Mouse (Mus musculus) spleen, postnatal 0 days (tissue): ENCODE results near the gene Slc45a1. TPM values are rescaled to one million over a fixed set of nuclear protein-coding genes. Genes with fewer than 3 reads are reported as not detected.

Source experiments
- polyA plus RNA-seq: library from polyadenylated mRNA; unstranded; fragments of >200 nt; fragmentation: Nextera tagmentation; extraction: Ambion mirVana; gene quantifications from 2 replicates; pipeline ENCODE4 v1.2.1, GENCODE M21; 2015

Gene Slc45a1
- not detected in 2 replicates for polyA plus RNA-seq

DNA sequence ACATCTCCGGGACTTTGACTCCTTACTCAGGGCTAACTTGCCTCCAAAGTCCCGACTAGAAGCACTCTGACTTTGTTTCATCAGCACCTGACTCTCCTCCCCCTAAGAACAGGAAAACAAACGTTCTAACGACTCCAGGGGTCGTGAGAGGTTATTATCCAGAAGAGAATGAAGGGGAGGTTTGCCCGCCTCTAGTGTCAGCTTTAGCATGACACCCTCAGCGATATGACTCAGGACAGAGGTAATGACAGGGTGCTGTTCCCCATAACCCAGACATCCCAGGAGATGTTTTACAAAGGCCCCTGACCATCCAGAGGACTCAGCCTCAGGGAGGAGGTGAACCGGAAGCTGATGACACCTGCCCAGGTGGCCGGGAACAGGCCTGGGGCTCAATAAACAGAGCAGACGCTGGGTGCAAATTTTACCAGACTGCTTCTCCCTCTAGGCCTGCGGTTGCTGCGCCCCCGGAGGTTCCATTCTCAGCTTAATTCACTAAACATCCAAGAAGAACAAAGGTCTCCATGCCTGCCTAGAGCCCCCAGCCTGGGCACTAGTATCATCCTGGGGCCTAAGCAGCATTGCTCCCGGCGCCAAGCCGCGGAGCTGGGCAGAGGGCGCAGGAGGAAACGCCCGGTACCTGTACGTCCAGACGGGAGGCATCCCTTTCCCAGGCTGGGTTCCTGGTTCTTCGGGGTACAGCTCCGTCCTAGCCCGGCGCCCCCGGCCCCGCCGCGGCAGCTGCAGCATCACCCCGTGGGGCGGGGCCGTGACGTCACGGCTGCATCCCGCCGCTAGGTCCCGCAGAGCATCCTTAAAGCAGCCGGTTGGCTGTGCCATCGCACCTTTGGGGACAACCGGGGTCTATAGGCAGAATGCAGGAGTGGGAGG, at the start of gene Slc45a1:
Gene Slc45a1, minus strand, starts transcription at position 785 of the 888 bp plus-strand sequence.

Other genes with a start within 250 kb of the Slc45a1 start
- gene Errfi1, start 201.7 kb upstream of the Slc45a1 start, polyA plus RNA-seq: 5.7 and 7.0 TPM in 2 replicates